Mouse (Mus musculus): ENCODE data around the gene Eef1akmt3.

Gene Eef1akmt3

GRCm38 (mm10) chr10:127000529-127000928 is 40.8 kb downstream of the Eef1akmt3 start, which contains the start of gene Avil:
Gene Avil (plus strand): TSS chr10:127000709.
- no peak for DNase-seq (ENCODE audit: low read depth, low spot score)

DNA sequence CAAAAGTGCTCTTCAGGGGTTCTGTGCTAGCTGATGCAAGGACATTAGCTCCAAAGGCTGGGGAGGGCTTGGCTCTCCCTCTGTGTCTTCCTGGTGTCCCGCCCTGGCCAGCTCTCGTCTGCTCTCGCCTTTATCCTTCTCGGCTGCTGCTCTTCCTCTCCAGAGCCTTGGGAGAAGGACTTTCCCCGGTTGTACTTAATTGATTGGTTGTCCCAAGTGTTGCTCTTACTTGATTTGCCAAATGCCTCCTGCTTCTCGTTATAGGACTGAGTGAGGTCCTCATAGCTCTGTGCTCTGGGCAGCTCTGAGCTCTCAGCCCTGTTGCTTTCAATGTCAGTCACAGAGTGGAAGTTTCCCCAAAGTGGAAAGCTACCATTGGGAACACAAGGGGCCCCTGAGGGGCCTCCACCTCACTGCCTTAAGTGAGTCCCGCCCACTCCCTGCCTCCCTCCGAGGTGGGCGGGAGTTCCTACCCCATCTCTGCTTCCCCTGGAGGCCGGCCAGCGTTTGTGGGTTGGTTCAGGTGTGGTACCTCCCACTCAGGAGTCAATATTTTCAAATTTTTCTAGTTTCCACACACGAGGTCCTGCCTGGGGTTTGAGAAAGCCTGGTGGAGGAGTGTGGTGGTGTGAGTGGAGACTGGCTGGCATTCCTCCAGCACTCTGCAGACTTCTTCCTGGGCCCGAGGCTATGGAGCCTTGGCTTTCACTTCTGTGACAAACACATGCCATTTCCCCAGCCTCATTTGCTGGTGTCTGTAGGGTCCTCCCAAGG is 43.8 kb downstream of the Eef1akmt3 start:
- DNase-seq (ENCODE audit: low read depth, low spot score) = no peak

DNA sequence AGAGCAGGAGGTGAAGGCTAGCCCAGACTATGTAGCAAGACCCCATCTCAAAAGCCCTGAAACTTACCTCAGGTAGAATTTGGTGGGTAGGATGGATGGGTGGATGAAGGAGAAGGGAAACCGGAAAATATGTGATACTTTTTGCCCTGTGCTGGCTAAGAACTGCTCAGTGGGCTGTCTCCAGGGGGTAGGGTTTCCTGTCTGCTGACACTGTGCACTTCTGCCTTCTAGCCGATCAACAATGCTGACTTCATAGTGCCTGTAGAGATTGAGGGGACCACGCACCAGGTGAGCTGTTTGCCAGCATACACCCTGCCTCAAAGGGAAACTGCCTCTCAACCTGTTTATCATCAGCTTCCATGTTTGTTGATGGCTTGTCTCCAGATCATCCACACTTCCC is 47.7 kb downstream of the Eef1akmt3 start:
- no peak for DNase-seq (ENCODE audit: low read depth, low spot score)

DNA sequence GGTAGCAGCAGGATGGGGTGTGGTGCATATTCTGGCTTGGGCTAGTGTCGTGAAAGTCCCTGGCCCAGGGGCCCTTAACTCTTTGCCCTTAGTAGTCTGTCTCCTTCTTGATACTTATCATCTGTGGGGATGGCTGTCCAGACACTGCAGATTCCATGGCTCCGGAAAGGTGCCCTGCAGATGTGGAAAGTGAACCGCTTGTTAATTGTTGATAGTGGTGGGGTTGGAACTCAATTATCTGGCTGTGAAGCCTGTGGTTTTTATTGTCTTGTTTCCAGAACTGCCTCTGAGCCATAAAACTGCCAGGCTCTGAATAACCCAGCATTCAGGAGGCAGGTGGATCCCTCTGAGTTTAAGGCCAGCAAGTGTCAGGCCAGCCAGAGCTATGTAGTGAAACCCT is 49.6 kb downstream of the Eef1akmt3 start:
- DNase-seq (ENCODE audit: low read depth, low spot score) = no peak

GRCm38 (mm10) chr10:126990313-126991056 is 50.8 kb downstream of the Eef1akmt3 start:
- DNase-seq (ENCODE audit: low read depth, low spot score) = peak; percentile 44

GRCm38 (mm10) chr10:126988513-126989165 is 52.7 kb downstream of the Eef1akmt3 start:
- DNase-seq (ENCODE audit: low read depth, low spot score) = no peak

GRCm38 (mm10) chr10:126987183-126988118 is 53.9 kb downstream of the Eef1akmt3 start:
- DNase-seq (ENCODE audit: low read depth, low spot score) = no peak

DNA sequence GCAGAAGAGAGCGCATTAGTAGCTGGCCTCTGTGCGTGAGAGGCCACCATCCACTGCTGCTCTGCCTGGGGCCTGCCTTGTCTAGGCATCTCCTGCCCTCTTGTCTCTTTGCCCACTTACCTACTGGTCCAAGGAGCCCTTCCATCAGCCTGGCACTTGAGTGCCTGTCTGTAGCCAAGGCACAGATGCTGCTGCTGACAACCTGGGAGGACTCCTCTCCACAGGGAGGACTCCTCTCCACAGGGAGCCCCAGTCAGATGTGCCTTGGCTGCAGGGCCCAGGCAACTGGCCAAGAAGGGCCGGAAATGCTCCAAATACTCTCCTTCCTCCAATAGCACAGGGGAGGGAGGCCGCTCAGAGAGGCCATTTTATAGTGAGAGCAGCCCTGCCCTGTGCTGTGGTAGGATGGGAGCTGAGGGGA is 54.8 kb downstream of the Eef1akmt3 start:
- no peak for DNase-seq (ENCODE audit: low read depth, low spot score)

DNA sequence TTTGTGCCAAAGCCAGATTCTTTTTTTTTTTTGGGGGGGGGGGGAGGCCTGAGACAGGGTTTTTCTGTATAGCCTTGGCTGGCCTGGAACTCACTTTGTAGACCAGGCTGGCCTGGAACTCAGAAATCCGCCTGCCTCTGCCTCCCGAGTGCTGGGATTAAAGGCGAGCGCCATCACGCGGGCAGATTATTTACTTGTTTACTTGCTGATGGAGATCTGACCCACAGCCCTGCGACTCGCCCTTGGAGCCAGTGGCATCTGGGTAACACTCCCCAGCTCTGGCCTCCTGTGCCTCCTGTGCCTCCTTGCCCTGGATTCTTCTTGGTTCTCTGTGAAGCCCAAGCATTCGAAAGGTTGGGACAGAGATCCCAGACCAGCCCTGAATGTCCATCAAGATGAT is 55.7 kb downstream of the Eef1akmt3 start:
- DNase-seq (ENCODE audit: low read depth, low spot score) = no peak

GRCm38 (mm10) chr10:126985127-126985526 is 56.2 kb downstream of the Eef1akmt3 start:
- DNase-seq (ENCODE audit: low read depth, low spot score) = no peak

DNA sequence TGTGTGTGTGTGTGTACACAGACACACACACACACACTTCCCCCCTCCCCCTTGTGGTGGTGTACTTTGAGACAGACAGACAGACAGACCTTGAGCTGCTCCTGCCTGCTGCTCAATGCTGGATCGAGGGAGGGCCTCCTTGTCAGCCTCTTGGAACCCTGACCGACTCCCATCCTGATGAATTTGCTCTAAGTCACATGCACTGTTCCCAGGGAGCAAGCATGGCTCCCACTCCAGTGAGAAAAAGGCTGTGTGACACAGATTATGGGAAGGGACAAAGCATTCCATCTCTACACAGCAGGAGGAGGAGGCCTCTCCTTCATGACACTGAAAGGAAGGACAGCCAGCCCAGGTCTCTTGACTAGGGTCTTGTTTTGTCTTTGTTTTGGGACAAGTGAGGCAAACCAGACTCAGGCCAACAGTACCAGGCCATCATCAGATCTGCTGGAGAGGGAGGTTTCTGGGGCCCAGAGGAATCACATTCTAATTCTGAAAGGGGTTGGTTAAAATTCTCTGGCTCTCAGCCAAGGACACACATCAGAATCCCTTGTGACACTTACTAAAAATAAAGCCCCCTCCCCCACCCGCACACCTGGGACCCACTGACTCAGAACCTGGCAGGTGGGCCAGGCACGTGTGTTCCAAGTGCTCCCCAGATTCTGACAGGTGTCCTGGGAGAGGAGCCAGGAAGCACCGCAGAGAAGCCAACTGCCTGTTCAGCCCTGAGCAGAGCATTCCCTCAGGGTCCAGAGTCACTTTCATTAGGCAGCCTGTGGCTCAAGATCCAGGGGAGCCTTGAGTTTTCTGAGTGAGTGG is 56.9 kb downstream of the Eef1akmt3 start:
- no peak for DNase-seq (ENCODE audit: low read depth, low spot score)

DNA sequence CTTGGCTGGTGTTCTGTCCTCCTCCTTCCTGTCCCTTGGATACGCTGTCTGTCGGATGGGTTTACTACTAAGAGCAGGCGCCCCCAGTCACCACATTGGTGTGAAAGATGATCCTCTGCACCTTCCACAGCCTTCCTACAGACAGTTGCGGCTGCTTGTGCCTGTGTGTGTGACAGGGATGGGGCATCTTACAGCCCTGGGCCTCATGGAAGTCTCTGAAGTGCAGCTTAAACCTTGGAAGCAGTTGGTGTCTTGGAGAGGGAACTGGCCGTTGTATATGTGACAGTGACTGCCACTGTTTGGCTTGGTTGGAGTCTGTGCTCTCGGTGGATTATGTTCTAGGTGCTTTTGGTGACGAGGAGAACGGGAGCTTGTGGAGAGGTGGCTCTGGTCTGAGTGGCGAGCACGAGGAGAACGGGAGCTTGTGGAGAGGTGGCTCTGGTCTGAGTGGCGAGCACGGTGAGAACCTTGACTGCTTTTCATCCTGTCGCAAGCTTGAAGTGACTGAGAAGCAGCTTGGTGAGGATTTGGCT is 58.1 kb downstream of the Eef1akmt3 start:
- no peak for DNase-seq (ENCODE audit: low read depth, low spot score)

DNA sequence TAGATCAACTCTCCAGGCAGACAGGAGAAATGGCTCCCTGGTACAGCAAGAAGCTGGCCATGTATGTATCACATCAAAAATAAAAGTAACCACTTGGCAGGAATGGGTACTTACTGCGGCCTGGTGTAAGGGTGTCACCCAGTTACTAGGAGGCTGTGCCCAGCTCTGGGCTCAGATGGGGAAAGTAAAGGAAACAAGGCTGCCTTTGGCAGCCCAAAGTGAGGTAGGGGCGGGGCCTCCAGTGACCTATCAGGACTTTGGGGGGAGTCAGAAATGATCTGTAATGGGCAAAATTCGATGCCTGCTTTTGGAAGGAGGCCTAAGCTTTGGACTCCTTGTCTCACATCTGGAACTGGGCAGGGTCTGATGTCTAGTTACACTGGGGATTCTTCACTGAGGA is 59.6 kb downstream of the Eef1akmt3 start:
- no peak for DNase-seq (ENCODE audit: low read depth, low spot score)
